Mouse (Mus musculus) intestine, postnatal 0 days (tissue): ENCODE measurements around the gene Tbc1d30. TPM values are rescaled to one million over a fixed set of nuclear protein-coding genes. Genes with fewer than 3 reads are reported as not detected.

Experiments used
- ATAC-seq: fragments of 200-750 bp; cut with Nextera tagmentation; 2 replicates; pipeline ENCODE4 v1.8.0; 2017; ENCODE audit warnings: mild to moderate bottlenecking, moderate TSS enrichment, moderate library complexity
- H3K27ac ChIP-seq: fragments of 300-500 bp; sonication (generic); 2 replicates; pipeline ENCODE4 v1.5.1; 2014; ENCODE audit warnings: mild to moderate bottlenecking, low read depth, low read length, moderate library complexity
- H3K27me3 ChIP-seq: fragments of 300-500 bp; sonication (generic); replicated peaks from 2 replicates; pipeline ENCODE4 v1.6.1; 2014; ENCODE audit warnings: low read length, mixed read lengths; ENCODE audit not compliant: control insufficient read depth, insufficient read depth
- H3K36me3 ChIP-seq: fragments of 300-500 bp; sonication (generic); 2 replicates; pipeline ENCODE4 v1.6.1; 2014; ENCODE audit warnings: mild to moderate bottlenecking, moderate library complexity; ENCODE audit not compliant: control insufficient read depth, insufficient read depth
- H3K4me1 ChIP-seq: fragments of 300-500 bp; sonication (generic); replicated peaks from 2 replicates; pipeline ENCODE4 v1.6.1; 2014; ENCODE audit warnings: antibody characterized with exemption, low read length, mixed read lengths; ENCODE audit not compliant: control insufficient read depth, insufficient read depth
- H3K4me2 ChIP-seq: fragments of 300-500 bp; sonication (generic); replicated peaks from 2 replicates; pipeline ENCODE4 v1.6.1; 2014; ENCODE audit warnings: low read depth, mild to moderate bottlenecking, moderate library complexity
- H3K4me3 ChIP-seq: fragments of 300-500 bp; sonication (generic); 2 replicates; pipeline ENCODE4 v1.5.1; 2014; ENCODE audit warnings: low read depth, low read length
- H3K9ac ChIP-seq: fragments of 300-500 bp; sonication (generic); 2 replicates; pipeline ENCODE4 v1.6.1; 2014; ENCODE audit warnings: mild to moderate bottlenecking, low read depth, low read length
- H3K9me3 ChIP-seq: fragments of 300-500 bp; sonication (generic); 2 replicates; pipeline ENCODE4 v1.6.1; 2016; ENCODE audit warnings: mixed run types; ENCODE audit not compliant: control insufficient read depth
- CTCF ChIP-seq: sonication (generic); IDR thresholded peaks from 2 replicates; pipeline ENCODE4 v1.5.1; 2016; ENCODE audit warnings: low read depth, mild to moderate bottlenecking, control low read depth, antibody characterized with exemption, moderate library complexity
- WGBS: fragments of 180-500 bp; shearing (Covaris S2); extraction: QIAGEN DNeasy Blood & Tissue Kit; methylation state at CpG from one replicate; pipeline ENCODE4 v1.1.7; 2014; 5-methylcytosine and 5-hydroxymethylcytosine counted together
- polyA plus RNA-seq: library from polyadenylated mRNA; unstranded; fragments of >200 nt; fragmentation: Nextera tagmentation; extraction: Ambion mirVana; gene quantifications from 2 replicates; pipeline ENCODE4 v1.2.1, GENCODE M21; 2015

Gene Tbc1d30
- polyA plus RNA-seq, 1 experiment from 2014 or later: 2.8 TPM

GRCm38 (mm10) chr10:121313049-121313448, 38.0 kb downstream of the Tbc1d30 start:
- no peak overlapping the region for H3K27ac ChIP-seq
- ATAC-seq: no peak
- H3K9ac ChIP-seq: no peak overlapping the region
- H3K27me3 ChIP-seq: peaks cover 27% of the 10 kb centered on the region
- H3K9me3 ChIP-seq: no peaks in the 10 kb centered on the region
- H3K4me1 ChIP-seq: peaks cover 3% of the 10 kb centered on the region; the same call in 1 of the 2 replicates
- no peaks in the 10 kb centered on the region; the same call in 1 of the 2 replicates for H3K36me3 ChIP-seq
- WGBS: 88% methylated on average over 3 of the region's 3 CpGs
- H3K4me3 ChIP-seq: no peak overlapping the region
- H3K4me2 ChIP-seq: no peak overlapping the region
- TF ChIP-seq CTCF: no peak

- under 1% methylated on average over 75 of the region's 77 CpGs for WGBS
- no peak overlapping the region for H3K27ac ChIP-seq
- H3K4me1 ChIP-seq: peaks cover 3% of the 10 kb centered on the region; the same call in 1 of the 2 replicates
- no peak overlapping the region for H3K9ac ChIP-seq
- H3K27me3 ChIP-seq: peaks cover 27% of the 10 kb centered on the region
- H3K4me3 ChIP-seq: peak overlapping the region; percentile 62
- peak overlapping the region; percentile 99 for H3K4me2 ChIP-seq
- no peaks in the 10 kb centered on the region; the same call in 1 of the 2 replicates for H3K36me3 ChIP-seq
- H3K9me3 ChIP-seq: no peaks in the 10 kb centered on the region
- peak; percentile 76 for ATAC-seq
- TF ChIP-seq CTCF: no peak
These were observed 40.4 kb downstream of the Tbc1d30 start for GRCm38 (mm10) chr10:121310511-121311221.

GRCm38 (mm10) chr10:121309801-121310510, 41.1 kb downstream of the Tbc1d30 start:
- no peak overlapping the region for H3K27ac ChIP-seq
- H3K4me1 ChIP-seq: peaks cover 3% of the 10 kb centered on the region; the same call in 1 of the 2 replicates
- no peak for TF ChIP-seq CTCF
- ATAC-seq: 0 out of 2 replicates have a peak, but pooled peaks have one; percentile 26
- peak overlapping the region; percentile 62 for H3K4me3 ChIP-seq
- H3K27me3 ChIP-seq: peaks cover 27% of the 10 kb centered on the region
- no peaks in the 10 kb centered on the region; the same call in 1 of the 2 replicates for H3K36me3 ChIP-seq
- peak overlapping the region; percentile 99 for H3K4me2 ChIP-seq
- 4% methylated on average over 32 of the region's 32 CpGs for WGBS
- no peak overlapping the region for H3K9ac ChIP-seq
- no peaks in the 10 kb centered on the region for H3K9me3 ChIP-seq

- Histone ChIP-seq H3K4me1 (peaks cover 3% of the 10 kb centered on the region; the same call in 1 of the 2 replicates), H3K27ac (no peak overlapping the region), H3K4me2 (no peak overlapping the region), H3K9ac (no peak overlapping the region), H3K27me3 (peaks cover 27% of the 10 kb centered on the region), H3K9me3 (no peaks in the 10 kb centered on the region), H3K36me3 (peaks cover 2% of the 10 kb centered on the region; the same call in 1 of the 2 replicates), H3K4me3 (no peak overlapping the region)
- 52% methylated on average over 11 of the region's 11 CpGs for WGBS
- no peak for ATAC-seq
- TF ChIP-seq CTCF: no peak
These were observed 41.9 kb downstream of the Tbc1d30 start for GRCm38 (mm10) chr10:121309123-121309655.

- Histone ChIP-seq H3K9ac (no peak overlapping the region), H3K4me1 (0 out of 2 replicates have a peak, but pooled peaks cover 3% of the 10 kb centered on the region), H3K9me3 (no peaks in the 10 kb centered on the region), H3K27me3 (peaks cover 17% of the 10 kb centered on the region), H3K36me3 (peaks cover 15% of the 10 kb centered on the region; the same call in 1 of the 2 replicates), H3K4me3 (no peak overlapping the region), H3K27ac (no peak overlapping the region), H3K4me2 (no peak overlapping the region)
- TF ChIP-seq CTCF: peak; percentile 49
- ATAC-seq: peak; percentile 16; the same call in 1 of the 2 replicates
- WGBS: 42% methylated on average over 5 of the region's 5 CpGs
These were observed 45.6 kb downstream of the Tbc1d30 start for GRCm38 (mm10) chr10:121305441-121305840.

- no peak for ATAC-seq
- Histone ChIP-seq H3K4me1 (no peaks in the 10 kb centered on the region), H3K9me3 (no peaks in the 10 kb centered on the region), H3K27ac (no peak overlapping the region), H3K4me2 (no peak overlapping the region), H3K27me3 (no peaks in the 10 kb centered on the region), H3K36me3 (peaks cover 15% of the 10 kb centered on the region; the same call in 1 of the 2 replicates), H3K9ac (no peak overlapping the region), H3K4me3 (no peak overlapping the region)
- 81% methylated on average over 3 of the region's 3 CpGs for whole genome bisulfite sequencing
- no peak for TF ChIP-seq CTCF
These were observed 47.5 kb downstream of the Tbc1d30 start for GRCm38 (mm10) chr10:121303559-121303958.
